Mouse (Mus musculus) embryonic facial prominence, embryonic 15.5 days (tissue): ENCODE results near the gene Vmn1r239-ps. TPM values are rescaled to one million over a fixed set of nuclear protein-coding genes. Genes with fewer than 3 reads are reported as not detected.
"Not testable (repeated sequence)": the region's sequence is repeated elsewhere in the genome, so short reads cannot be mapped to it uniquely, and the experiment has no call there.

Experiments used
- ATAC-seq: fragments of 200-750 bp; cut with Nextera tagmentation; 2 replicates; pipeline ENCODE4 v1.8.0; 2017; ENCODE audit warnings: low read depth, moderate TSS enrichment; ENCODE audit not compliant: insufficient number of reproducible peaks, low FRiP score, low TSS enrichment
- H3K27ac ChIP-seq: fragments of 300-500 bp; sonication (generic); replicated peaks from 2 replicates; pipeline ENCODE4 v1.5.1; 2015; ENCODE audit warnings: mild to moderate bottlenecking, inconsistent platforms
- H3K27me3 ChIP-seq: fragments of 300-500 bp; sonication (generic); 2 replicates; pipeline ENCODE4 v1.6.1; 2015; ENCODE audit warnings: inconsistent platforms
- H3K36me3 ChIP-seq: fragments of 300-500 bp; sonication (generic); 2 replicates; pipeline ENCODE4 v1.6.1; 2015; ENCODE audit warnings: mild to moderate bottlenecking, inconsistent platforms
- H3K4me1 ChIP-seq: fragments of 300-500 bp; sonication (generic); 2 replicates; pipeline ENCODE4 v1.6.1; 2015; ENCODE audit warnings: inconsistent platforms
- H3K4me2 ChIP-seq: fragments of 300-500 bp; sonication (generic); replicated peaks from 2 replicates; pipeline ENCODE4 v1.6.1; 2015; ENCODE audit warnings: mild to moderate bottlenecking, inconsistent platforms
- H3K4me3 ChIP-seq: fragments of 300-500 bp; sonication (generic); replicated peaks from 2 replicates; pipeline ENCODE4 v1.5.1; 2015; ENCODE audit warnings: mild to moderate bottlenecking, inconsistent platforms
- H3K9ac ChIP-seq: fragments of 300-500 bp; sonication (generic); 2 replicates; pipeline ENCODE4 v1.6.1; 2015; ENCODE audit warnings: inconsistent platforms
- H3K9me3 ChIP-seq: fragments of 300-500 bp; sonication (generic); replicated peaks from 2 replicates; pipeline ENCODE4 v1.6.1; 2016; ENCODE audit warnings: inconsistent platforms
- WGBS: fragments of 180-500 bp; shearing (Covaris S2); methylation state at CpG from one replicate; pipeline ENCODE4 v1.1.7; 2015; 5-methylcytosine and 5-hydroxymethylcytosine counted together
- polyA plus RNA-seq: library from polyadenylated mRNA; unstranded; fragments of >200 nt; fragmentation: Nextera tagmentation; extraction: Ambion mirVana; gene quantifications from 2 replicates; pipeline ENCODE4 v1.2.1, GENCODE M21; 2015

The Vmn1r239-ps gene
- polyA plus RNA-seq = not detected in 2 replicates

DNA sequence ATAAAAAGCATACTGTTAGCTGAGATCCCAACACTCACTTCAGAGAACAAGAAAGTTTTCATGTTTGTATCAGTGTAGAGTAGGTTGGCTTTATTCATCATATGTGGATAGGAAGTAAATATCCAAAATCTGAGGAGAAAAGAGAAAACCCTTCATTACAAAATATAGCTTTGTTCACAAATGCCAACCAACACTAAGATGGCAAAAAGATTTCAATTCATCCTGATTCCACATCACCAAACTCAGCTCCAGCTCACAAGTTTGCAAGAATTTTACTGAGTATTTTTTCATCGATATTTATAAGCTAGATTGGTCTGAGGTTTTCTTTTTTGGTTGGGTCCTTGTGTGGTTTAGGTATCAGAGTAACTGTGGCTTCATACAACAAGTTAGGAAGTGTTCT lies at the start of gene Vmn1r239-ps:
Gene Vmn1r239-ps (minus strand): TSS at position 101 of the 400 bp plus-strand sequence.
- not testable (repeated sequence) for H3K9me3 ChIP-seq, ATAC-seq, H3K4me3 ChIP-seq, H3K27ac ChIP-seq, H3K36me3 ChIP-seq, H3K4me1 ChIP-seq, H3K9ac ChIP-seq, H3K4me2 ChIP-seq, H3K27me3 ChIP-seq
- WGBS = 78% methylated on average over 1 of the region's 1 CpGs

DNA sequence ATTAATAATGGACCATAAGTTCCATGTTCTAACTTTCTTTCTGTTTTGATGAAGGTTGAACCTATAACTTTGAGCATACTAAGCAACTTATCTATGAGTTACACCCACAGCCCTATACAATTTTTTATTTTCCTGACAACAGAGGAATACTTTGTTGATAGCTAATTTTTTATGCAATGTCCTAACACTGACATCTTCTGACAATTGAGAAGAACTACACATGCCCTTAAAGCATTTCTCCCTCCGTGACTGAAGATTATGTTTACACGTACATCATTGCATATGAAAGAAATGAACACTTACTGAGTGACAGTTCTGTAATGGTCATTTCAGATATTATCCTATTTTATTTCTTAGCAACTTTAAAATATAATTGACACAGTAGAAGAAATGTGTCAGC lies 36.0 kb upstream of the Vmn1r239-ps start:
- no peaks in the 10 kb centered on the region for H3K9me3 ChIP-seq
- no peaks in the 10 kb centered on the region for H3K27me3 ChIP-seq
- H3K4me1 ChIP-seq = no peaks in the 10 kb centered on the region
- H3K4me3 ChIP-seq = no peak overlapping the region
- H3K4me2 ChIP-seq = no peak overlapping the region
- ATAC-seq = no peak
- H3K27ac ChIP-seq = no peak overlapping the region
- H3K9ac ChIP-seq = no peak overlapping the region
- no peaks in the 10 kb centered on the region for H3K36me3 ChIP-seq
- 52% methylated on average over 2 of the region's 2 CpGs for WGBS

DNA sequence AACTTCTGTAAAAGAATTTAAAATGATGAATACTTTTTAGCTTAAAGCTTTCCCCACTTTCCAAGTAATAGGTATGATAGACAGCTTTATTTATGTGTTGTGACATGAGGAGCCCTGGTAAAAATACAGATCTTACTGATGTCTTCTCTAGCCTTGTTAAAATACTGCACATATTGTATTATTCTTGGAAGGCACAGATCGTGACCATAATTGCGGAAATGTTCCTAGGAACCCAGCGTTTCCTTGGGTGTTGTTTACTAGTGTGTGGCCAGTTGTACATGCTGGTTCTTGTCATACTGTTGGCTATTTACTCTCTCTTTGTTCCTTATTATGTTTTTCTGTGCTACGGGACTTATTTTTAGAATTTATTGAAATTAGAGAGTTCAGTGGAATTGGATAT lies 10.1 kb downstream of the Vmn1r239-ps start:
- no peak for ATAC-seq
- WGBS = 71% methylated on average over 4 of the region's 4 CpGs
- H3K27me3 ChIP-seq = no peaks in the 10 kb centered on the region
- no peak overlapping the region for H3K4me2 ChIP-seq
- H3K36me3 ChIP-seq = no peaks in the 10 kb centered on the region
- no peak overlapping the region for H3K9ac ChIP-seq
- no peak overlapping the region for H3K27ac ChIP-seq
- no peaks in the 10 kb centered on the region for H3K4me1 ChIP-seq
- H3K9me3 ChIP-seq = no peaks in the 10 kb centered on the region
- no peak overlapping the region for H3K4me3 ChIP-seq

DNA sequence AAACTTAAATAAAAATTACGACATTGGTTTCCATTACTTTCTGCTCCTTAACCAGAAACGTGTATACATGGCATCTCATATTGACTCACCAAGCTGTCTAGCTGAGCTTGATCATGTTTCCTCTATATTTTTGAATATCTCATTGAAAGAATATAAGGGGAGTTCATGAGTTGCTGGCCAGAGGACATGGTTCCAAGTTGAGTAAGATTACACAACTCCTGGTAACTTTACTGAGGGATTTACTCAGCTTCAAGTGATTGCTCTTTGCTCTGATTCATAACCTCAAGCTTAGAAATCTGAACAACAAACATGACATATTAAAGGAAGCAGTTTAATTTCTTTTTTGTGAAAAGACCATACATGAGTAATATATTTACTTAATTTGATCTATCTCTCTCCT lies 18.1 kb downstream of the Vmn1r239-ps start:
- H3K27me3 ChIP-seq = no peaks in the 10 kb centered on the region
- WGBS = 83% methylated on average over 2 of the region's 2 CpGs
- H3K4me2 ChIP-seq = no peak overlapping the region
- H3K4me1 ChIP-seq = no peaks in the 10 kb centered on the region
- H3K4me3 ChIP-seq = no peak overlapping the region
- H3K9me3 ChIP-seq = no peaks in the 10 kb centered on the region
- H3K27ac ChIP-seq = no peak overlapping the region
- H3K36me3 ChIP-seq = no peaks in the 10 kb centered on the region
- no peak for ATAC-seq
- H3K9ac ChIP-seq = no peak overlapping the region

DNA sequence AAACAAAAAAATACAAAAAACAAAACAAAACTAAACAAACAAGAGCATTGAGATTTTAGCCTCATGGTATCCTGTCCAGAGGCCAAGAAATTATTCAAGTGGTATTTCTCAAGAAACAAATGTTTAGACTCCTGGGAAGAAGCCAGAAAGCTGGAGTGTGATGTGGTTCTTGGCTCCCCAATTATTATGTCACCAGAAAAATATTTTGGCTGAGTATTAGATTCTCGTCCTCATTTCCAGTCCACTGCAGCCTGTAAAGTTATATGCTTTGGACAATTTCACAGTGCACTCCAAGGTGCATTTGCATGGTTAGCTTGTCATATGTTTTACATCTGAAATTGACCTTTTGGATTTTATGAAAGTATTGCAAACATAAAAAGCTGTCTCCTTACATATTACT lies 23.8 kb downstream of the Vmn1r239-ps start:
- ATAC-seq = 0 out of 2 replicates have a peak, but pooled peaks have one; percentile 43
- Histone ChIP-seq H3K9ac (no peak overlapping the region), H3K4me1 (no peaks in the 10 kb centered on the region), H3K27me3 (no peaks in the 10 kb centered on the region), H3K36me3 (no peaks in the 10 kb centered on the region), H3K27ac (no peak overlapping the region), H3K4me3 (no peak overlapping the region), H3K4me2 (no peak overlapping the region), H3K9me3 (no peaks in the 10 kb centered on the region)
- WGBS = 23% methylated on average over 1 of the region's 1 CpGs

DNA sequence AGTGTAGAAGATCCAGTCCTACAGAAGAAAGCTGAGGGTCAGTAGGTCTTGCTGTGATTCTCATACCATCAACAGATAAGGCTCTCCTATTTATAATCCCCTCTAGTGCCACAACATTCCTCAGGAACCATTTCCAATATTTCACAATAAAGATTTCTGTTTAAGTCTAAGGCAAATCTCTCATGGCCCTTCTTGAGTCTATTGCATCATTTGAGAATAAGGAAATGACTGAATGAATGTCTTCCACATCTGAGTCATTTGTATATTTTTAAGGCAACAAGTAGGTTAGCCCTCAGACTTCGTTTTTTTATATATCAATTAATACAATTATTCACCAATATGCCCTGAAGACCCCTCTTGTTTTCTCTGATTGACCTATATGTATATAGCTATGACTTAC lies 24.4 kb downstream of the Vmn1r239-ps start, which contains the start of gene Il13ra2:
Gene Il13ra2 (minus strand): TSS at position 64 of the 400 bp plus-strand sequence.
- Histone ChIP-seq H3K9ac (no peak within 1 kb of the TSS), H3K4me2 (no peak within 1 kb of the TSS), H3K36me3 (no peaks in the 10 kb centered on the region), H3K4me3 (no peak within 1 kb of the TSS), H3K27ac (no peak within 1 kb of the TSS), H3K4me1 (no peaks in the 10 kb centered on the region), H3K9me3 (no peaks in the 10 kb centered on the region), H3K27me3 (no peaks in the 10 kb centered on the region)
- WGBS = 43% methylated on average over 1 of the region's 1 CpGs
- ATAC-seq = no peak

Other genes starting within 250 kb of the Vmn1r239-ps start
- 0.14 and 0.24 TPM in 2 replicates for gene Il13ra2, start 24.5 kb downstream of the Vmn1r239-ps start, polyA plus RNA-seq
- gene Lrch2, start 100.4 kb upstream of the Vmn1r239-ps start, polyA plus RNA-seq = 3.5 and 4.2 TPM in 2 replicates